Mouse (Mus musculus) embryonic fibroblast, embryonic 13.5 days (primary cell): ENCODE data around the gene Dlg4.

ENCODE experiments used
- CTCF ChIP-seq: IDR thresholded peaks from 2 replicates; pipeline ENCODE4 v1.5.1; 2011; ENCODE audit warnings: mild to moderate bottlenecking, control low read depth, low read length, moderate library complexity, borderline replicate concordance; ENCODE audit not compliant: insufficient read depth
- POLR2A ChIP-seq: IDR thresholded peaks from 2 replicates; pipeline ENCODE4 v1.6.1; 2011; ENCODE audit warnings: low read depth, mild to moderate bottlenecking, control low read depth, low read length, moderate library complexity

DNA sequence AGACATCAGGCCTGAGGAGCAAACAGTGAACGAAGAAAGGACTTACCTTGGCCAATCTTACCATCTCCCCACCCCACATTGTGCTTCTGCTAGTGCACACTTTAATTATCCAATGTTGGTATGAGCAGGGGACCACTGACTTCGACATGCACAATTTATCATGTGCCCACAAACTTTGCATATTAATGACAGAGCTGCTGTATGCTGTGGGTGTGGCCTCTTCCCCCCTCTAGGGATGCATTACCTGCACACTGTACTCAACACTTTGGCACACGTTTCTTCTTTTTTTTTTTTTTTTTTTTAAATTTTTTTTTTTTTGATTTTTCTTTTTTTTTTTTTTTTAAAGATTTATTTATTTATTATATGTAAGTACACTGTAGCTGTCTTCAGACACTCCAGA lies 46.0 kb upstream of the Dlg4 start:
- TF ChIP-seq POLR2A = no peak
- no peak for TF ChIP-seq CTCF
